Mouse (Mus musculus): Measurements from ENCODE around the gene Sdr9c7.

DNA sequence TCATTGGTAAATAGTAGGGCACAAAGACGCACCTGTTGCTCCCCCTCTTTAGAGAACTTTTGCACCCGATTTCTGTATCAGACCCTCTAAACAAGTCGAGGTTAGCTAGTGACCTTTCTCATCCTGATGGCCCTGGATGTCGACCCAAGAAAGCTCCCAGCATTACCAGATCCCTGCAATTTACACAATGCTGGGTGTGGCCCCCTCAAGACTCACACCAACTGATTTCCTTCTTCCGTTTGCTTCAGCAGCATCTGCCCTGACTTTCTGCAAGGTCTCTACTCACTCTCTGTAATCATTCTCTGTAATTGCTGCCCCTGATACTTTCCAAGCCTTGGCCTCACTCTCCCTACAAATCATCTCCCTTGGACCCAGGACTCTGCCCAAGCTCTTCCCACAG, 1.6 kb upstream of the Sdr9c7 start:
- TF ChIP-seq CTCF (IDR thresholded peaks at IDR 0.05; ENCODE audit: control insufficient read depth, insufficient read depth, low read length) (no peak), POLR2A (IDR thresholded peaks at IDR 0.05; ENCODE audit: borderline replicate concordance, control insufficient read depth, low read depth, low read length) (no peak)

Data from bone marrow, adult 2 months (tissue).